Mouse (Mus musculus): ENCODE measurements at regions not wholly inside any gene's neighbourhood (a gene's known extent, or its start where the extent isn't known, plus 50 kb on each side); places are given as distances from the start of the nearest gene placed in this dataset.

DNA sequence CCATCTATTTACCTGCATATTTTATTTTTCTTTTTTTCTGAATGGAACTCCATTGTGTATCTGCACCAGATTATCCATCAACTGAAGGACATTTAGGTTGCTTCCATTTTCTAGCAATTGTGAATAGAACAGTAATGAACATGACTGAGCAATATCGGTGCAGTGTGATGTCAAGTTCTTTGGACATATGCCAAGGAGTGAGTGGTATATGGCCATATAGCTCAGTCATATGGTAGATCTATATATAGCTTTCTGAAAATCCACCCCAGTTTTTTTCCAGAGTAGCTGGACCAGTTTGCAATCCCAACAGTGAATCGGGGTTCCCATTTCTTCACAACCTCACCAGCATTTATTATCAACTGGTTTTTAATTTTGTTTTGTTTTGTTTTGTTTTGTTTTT is 52.0 kb upstream of the Tent5a start:
- DNase-seq (ENCODE audit: low read depth) = no peak

Data from c-Kit-positive CD71-positive TER-119-negative erythroid progenitor cells, embryonic 14.5 days (primary cell).